Mouse (Mus musculus): ENCODE results near the gene Eras. TPM values are rescaled to one million over a fixed set of nuclear protein-coding genes. Genes with fewer than 3 reads are reported as not detected.
A peak's percentile ranks its signal among the peaks of the same experiment; 100 is the strongest.
"Not testable (repeated sequence)": the region's sequence is repeated elsewhere in the genome, so short reads cannot be mapped to it uniquely, and the experiment has no call there.

Gene Eras
- total RNA-seq, 1 experiment from 2014 or later: not detected

GRCm38 (mm10) chrX:7919601-7920383 lies 8.6 kb downstream of the Eras start, which contains the start of gene Pcsk1n:
Gene Pcsk1n, plus strand, starts transcription at chrX:7919822.
- ATAC-seq (ENCODE audit: extremely low read depth, insufficient number of reproducible peaks, low FRiP score, poor library complexity, severe bottlenecking): no peak

GRCm38 (mm10) chrX:7917960-7918359 lies 10.4 kb downstream of the Eras start:
- not testable (repeated sequence) for ATAC-seq (ENCODE audit: extremely low read depth, insufficient number of reproducible peaks, low FRiP score, poor library complexity, severe bottlenecking)

GRCm38 (mm10) chrX:7915669-7916068 lies 12.7 kb downstream of the Eras start:
- peak; percentile 51; the same call in 1 of the 2 replicates for ATAC-seq (ENCODE audit: extremely low read depth, insufficient number of reproducible peaks, low FRiP score, poor library complexity, severe bottlenecking)

GRCm38 (mm10) chrX:7910473-7910872 lies 17.9 kb downstream of the Eras start:
- no peak for ATAC-seq (ENCODE audit: extremely low read depth, insufficient number of reproducible peaks, low FRiP score, poor library complexity, severe bottlenecking)

- not testable (repeated sequence) for ATAC-seq (ENCODE audit: extremely low read depth, insufficient number of reproducible peaks, low FRiP score, poor library complexity, severe bottlenecking)
Observed at GRCm38 (mm10) chrX:7909242-7909641, 19.2 kb downstream of the Eras start, which contains the start of gene Gm10490. Gene Gm10490, plus strand, starts transcription at chrX:7909542.

- no peak for ATAC-seq (ENCODE audit: extremely low read depth, insufficient number of reproducible peaks, low FRiP score, poor library complexity, severe bottlenecking)
Observed at GRCm38 (mm10) chrX:7907735-7908134, 20.7 kb downstream of the Eras start, which contains the start of gene Gm10491. Gene Gm10491, minus strand, starts transcription at chrX:7907835.

- no peak for ATAC-seq (ENCODE audit: extremely low read depth, insufficient number of reproducible peaks, low FRiP score, poor library complexity, severe bottlenecking)
Observed at GRCm38 (mm10) chrX:7904441-7904840, 24.0 kb downstream of the Eras start.

- ATAC-seq (ENCODE audit: extremely low read depth, insufficient number of reproducible peaks, low FRiP score, poor library complexity, severe bottlenecking): peak; percentile 93
Observed at GRCm38 (mm10) chrX:7898880-7899874, 29.2 kb downstream of the Eras start, which contains the start of the genes Pqbp1 and Timm17b. Gene Pqbp1, minus strand, starts transcription at chrX:7899269. Gene Timm17b, plus strand, starts transcription at chrX:7899357.

GRCm38 (mm10) chrX:7898211-7898610 lies 30.2 kb downstream of the Eras start:
- ATAC-seq (ENCODE audit: extremely low read depth, insufficient number of reproducible peaks, low FRiP score, poor library complexity, severe bottlenecking): peak; percentile 28; the same call in 1 of the 2 replicates

GRCm38 (mm10) chrX:7883841-7884567 lies 44.4 kb downstream of the Eras start, which contains the start of gene Slc35a2:
Gene Slc35a2, plus strand, starts transcription at chrX:7884028.
- ATAC-seq (ENCODE audit: extremely low read depth, insufficient number of reproducible peaks, low FRiP score, poor library complexity, severe bottlenecking): peak; percentile 83

- ATAC-seq (ENCODE audit: extremely low read depth, insufficient number of reproducible peaks, low FRiP score, poor library complexity, severe bottlenecking): peak; percentile 63
Observed at GRCm38 (mm10) chrX:7879819-7880218, 48.6 kb downstream of the Eras start.

GRCm38 (mm10) chrX:7878495-7878894 lies 49.9 kb downstream of the Eras start:
- ATAC-seq (ENCODE audit: extremely low read depth, insufficient number of reproducible peaks, low FRiP score, poor library complexity, severe bottlenecking): no peak

GRCm38 (mm10) chrX:7878007-7878419 lies 50.4 kb downstream of the Eras start, which contains the start of gene Pim2:
Gene Pim2, plus strand, starts transcription at chrX:7878262.
- peak; percentile 91 for ATAC-seq (ENCODE audit: extremely low read depth, insufficient number of reproducible peaks, low FRiP score, poor library complexity, severe bottlenecking)

Other genes with a start within 250 kb of the Eras start
- gene Magix, start 247.4 kb downstream of the Eras start, total RNA-seq (2017): 1.4 TPM in 1 of 2 replicates, not detected in the other
- 67.2 and 69.5 TPM in 2 replicates for gene Gpkow, start 231.5 kb downstream of the Eras start, total RNA-seq (2017)
- gene Wdr45, start 214.3 kb downstream of the Eras start, total RNA-seq (2017): 80.8 and 86.0 TPM in 2 replicates
- 3.0 TPM in 1 of 2 replicates, not detected in the other for gene Gm45208, start 206.4 kb downstream of the Eras start, total RNA-seq (2017)
- gene Praf2, start 200.2 kb downstream of the Eras start, total RNA-seq (2017): 4.4 and 7.1 TPM in 2 replicates
- 2.7 TPM in 1 of 2 replicates, not detected in the other for gene Ccdc120, start 177.7 kb downstream of the Eras start, total RNA-seq (2017)
- gene Tfe3, start 166.0 kb downstream of the Eras start, total RNA-seq (2017): 30.7 and 40.0 TPM in 2 replicates
- 261 and 293 TPM in 2 replicates for gene Gripap1, start 138.8 kb downstream of the Eras start, total RNA-seq (2017)
- gene Kcnd1, start 106.3 kb downstream of the Eras start, total RNA-seq (2017): 2.2 and 2.6 TPM in 2 replicates
- gene Otud5, start 87.2 kb downstream of the Eras start, total RNA-seq (2017): 200 and 206 TPM in 2 replicates
- gene Pim2, start 50.3 kb downstream of the Eras start, total RNA-seq (2017): 9.3 and 9.5 TPM in 2 replicates
- gene Slc35a2, start 44.6 kb downstream of the Eras start, total RNA-seq (2017): 23.4 and 25.0 TPM in 2 replicates
- 190 and 213 TPM in 2 replicates for gene Pqbp1, start 29.3 kb downstream of the Eras start, total RNA-seq (2017)
- 33.0 and 43.4 TPM in 2 replicates for gene Timm17b, start 29.2 kb downstream of the Eras start, total RNA-seq (2017)
- not detected in 2 replicates for gene Gm10491, start 20.8 kb downstream of the Eras start, total RNA-seq (2017)
- 1.9 TPM in 1 of 2 replicates, not detected in the other for gene Gm10490, start 19.1 kb downstream of the Eras start, total RNA-seq (2017)
- gene Pcsk1n, start 8.8 kb downstream of the Eras start, total RNA-seq (2017): not detected in 2 replicates
- gene Hdac6, start 19.3 kb upstream of the Eras start, total RNA-seq (2017): 6.4 and 9.7 TPM in 2 replicates
- gene Gata1, start 49.5 kb upstream of the Eras start, total RNA-seq (2017): 1.4 and 2.0 TPM in 2 replicates
- not detected in 2 replicates for gene Glod5, start 89.9 kb upstream of the Eras start, total RNA-seq (2017)
- 19.5 and 22.6 TPM in 2 replicates for gene Suv39h1, start 146.2 kb upstream of the Eras start, total RNA-seq (2017)
- gene Was, start 161.9 kb upstream of the Eras start, total RNA-seq (2017): 179 and 193 TPM in 2 replicates
- 55.2 and 56.3 TPM in 2 replicates for gene Wdr13, start 204.3 kb upstream of the Eras start, total RNA-seq (2017)
- 390 and 446 TPM in 2 replicates for gene Rbm3, start 217.3 kb upstream of the Eras start, total RNA-seq (2017)
- 12.0 and 12.8 TPM in 2 replicates for gene Tbc1d25, start 247.6 kb upstream of the Eras start, total RNA-seq (2017)

All from neutrophil, adult 5-6 weeks (primary cell).